Mouse (Mus musculus): ENCODE measurements at regions not wholly inside any gene's neighbourhood (a gene's known extent, or its start where the extent isn't known, plus 50 kb on each side); places are given as distances from the start of the nearest gene placed in this dataset.
A peak's percentile ranks its signal among the peaks of the same experiment; 100 is the strongest.

GRCm38 (mm10) chr17:51546999-51547398 is 286.1 kb downstream of the Satb1 start:
- H3K27me3 ChIP-seq (replicated peaks; ENCODE audit: control insufficient read depth, insufficient read depth, low read length) = no peaks in the 10 kb centered on the region
- WGBS = 63% methylated on average over 3 of the region's 3 CpGs
- no peak for ATAC-seq
- H3K36me3 ChIP-seq (ENCODE audit: control insufficient read depth, insufficient read depth, low read length) = no peaks in the 10 kb centered on the region
- H3K9ac ChIP-seq (ENCODE audit: low read depth, low read length) = no peak overlapping the region
- H3K4me2 ChIP-seq (ENCODE audit: low read length) = no peak overlapping the region
- no peaks in the 10 kb centered on the region for H3K4me1 ChIP-seq (ENCODE audit: control insufficient read depth, insufficient read depth, low read depth, low read length)
- H3K9me3 ChIP-seq (ENCODE audit: control insufficient read depth, low read length) = no peaks in the 10 kb centered on the region
- H3K4me3 ChIP-seq (ENCODE audit: low read length) = no peak overlapping the region
- no peak overlapping the region for H3K27ac ChIP-seq (ENCODE audit: low read depth, low read length)

GRCm38 (mm10) chr17:51542544-51542943 is 290.5 kb downstream of the Satb1 start:
- Histone ChIP-seq H3K4me1 (ENCODE audit: control insufficient read depth, insufficient read depth, low read depth, low read length) (no peaks in the 10 kb centered on the region), H3K9ac (ENCODE audit: low read depth, low read length) (no peak overlapping the region), H3K9me3 (ENCODE audit: control insufficient read depth, low read length) (no peaks in the 10 kb centered on the region), H3K4me3 (ENCODE audit: low read length) (no peak overlapping the region), H3K27ac (ENCODE audit: low read depth, low read length) (no peak overlapping the region), H3K4me2 (ENCODE audit: low read length) (no peak overlapping the region), H3K27me3 (replicated peaks; ENCODE audit: control insufficient read depth, insufficient read depth, low read length) (no peaks in the 10 kb centered on the region), H3K36me3 (ENCODE audit: control insufficient read depth, insufficient read depth, low read length) (no peaks in the 10 kb centered on the region)
- ATAC-seq = no peak
- WGBS = 85% methylated on average over 2 of the region's 2 CpGs

GRCm38 (mm10) chr17:51534678-51535077 is 298.4 kb downstream of the Satb1 start:
- Histone ChIP-seq H3K4me2 (ENCODE audit: low read length) (peak overlapping the region; percentile 67), H3K36me3 (ENCODE audit: control insufficient read depth, insufficient read depth, low read length) (no peaks in the 10 kb centered on the region), H3K4me3 (ENCODE audit: low read length) (peak overlapping the region; percentile 38), H3K27ac (ENCODE audit: low read depth, low read length) (no peak overlapping the region), H3K9ac (ENCODE audit: low read depth, low read length) (no peak overlapping the region; the same call in 1 of the 2 replicates), H3K4me1 (ENCODE audit: control insufficient read depth, insufficient read depth, low read depth, low read length) (peaks cover 2% of the 10 kb centered on the region), H3K27me3 (replicated peaks; ENCODE audit: control insufficient read depth, insufficient read depth, low read length) (no peaks in the 10 kb centered on the region), H3K9me3 (ENCODE audit: control insufficient read depth, low read length) (no peaks in the 10 kb centered on the region)
- peak; percentile 78; the same call in 1 of the 2 replicates for ATAC-seq
- WGBS = 24% methylated on average over 10 of the region's 10 CpGs

- WGBS = 15% methylated on average over 14 of the region's 14 CpGs
- H3K9ac ChIP-seq (ENCODE audit: low read depth, low read length) = peak overlapping the region; percentile 52; the same call in 1 of the 2 replicates
- H3K9me3 ChIP-seq (ENCODE audit: control insufficient read depth, low read length) = no peaks in the 10 kb centered on the region
- H3K27me3 ChIP-seq (replicated peaks; ENCODE audit: control insufficient read depth, insufficient read depth, low read length) = no peaks in the 10 kb centered on the region
- peak overlapping the region; percentile 38 for H3K4me3 ChIP-seq (ENCODE audit: low read length)
- peak overlapping the region; percentile 67 for H3K4me2 ChIP-seq (ENCODE audit: low read length)
- H3K36me3 ChIP-seq (ENCODE audit: control insufficient read depth, insufficient read depth, low read length) = no peaks in the 10 kb centered on the region
- H3K4me1 ChIP-seq (ENCODE audit: control insufficient read depth, insufficient read depth, low read depth, low read length) = peaks cover 2% of the 10 kb centered on the region
- ATAC-seq = peak; percentile 67
- H3K27ac ChIP-seq (ENCODE audit: low read depth, low read length) = peak overlapping the region; percentile 61; the same call in 1 of the 2 replicates
Observed at GRCm38 (mm10) chr17:51534270-51534669, 298.8 kb downstream of the Satb1 start.

- H3K4me1 ChIP-seq (ENCODE audit: control insufficient read depth, insufficient read depth, low read depth, low read length) = no peaks in the 10 kb centered on the region
- no peaks in the 10 kb centered on the region for H3K27me3 ChIP-seq (replicated peaks; ENCODE audit: control insufficient read depth, insufficient read depth, low read length)
- no peaks in the 10 kb centered on the region for H3K36me3 ChIP-seq (ENCODE audit: control insufficient read depth, insufficient read depth, low read length)
- no peak for ATAC-seq
- no peak overlapping the region for H3K4me2 ChIP-seq (ENCODE audit: low read length)
- no peak overlapping the region for H3K27ac ChIP-seq (ENCODE audit: low read depth, low read length)
- H3K4me3 ChIP-seq (ENCODE audit: low read length) = no peak overlapping the region
- WGBS = 88% methylated on average over 3 of the region's 3 CpGs
- H3K9ac ChIP-seq (ENCODE audit: low read depth, low read length) = no peak overlapping the region
- H3K9me3 ChIP-seq (ENCODE audit: control insufficient read depth, low read length) = no peaks in the 10 kb centered on the region
Observed at GRCm38 (mm10) chr17:51528161-51528560, 304.9 kb downstream of the Satb1 start.

GRCm38 (mm10) chr17:51526881-51527280 is 306.2 kb downstream of the Satb1 start:
- no peak overlapping the region for H3K4me2 ChIP-seq (ENCODE audit: low read length)
- H3K9ac ChIP-seq (ENCODE audit: low read depth, low read length) = no peak overlapping the region
- H3K27me3 ChIP-seq (replicated peaks; ENCODE audit: control insufficient read depth, insufficient read depth, low read length) = no peaks in the 10 kb centered on the region
- no peak overlapping the region for H3K27ac ChIP-seq (ENCODE audit: low read depth, low read length)
- 58% methylated on average over 7 of the region's 7 CpGs for WGBS
- H3K36me3 ChIP-seq (ENCODE audit: control insufficient read depth, insufficient read depth, low read length) = no peaks in the 10 kb centered on the region
- no peaks in the 10 kb centered on the region for H3K4me1 ChIP-seq (ENCODE audit: control insufficient read depth, insufficient read depth, low read depth, low read length)
- no peak for ATAC-seq
- no peak overlapping the region for H3K4me3 ChIP-seq (ENCODE audit: low read length)
- no peaks in the 10 kb centered on the region for H3K9me3 ChIP-seq (ENCODE audit: control insufficient read depth, low read length)

- 25% methylated on average over 5 of the region's 5 CpGs for WGBS
- Histone ChIP-seq H3K9me3 (ENCODE audit: control insufficient read depth, low read length) (no peaks in the 10 kb centered on the region), H3K9ac (ENCODE audit: low read depth, low read length) (no peak overlapping the region), H3K36me3 (ENCODE audit: control insufficient read depth, insufficient read depth, low read length) (no peaks in the 10 kb centered on the region), H3K27me3 (replicated peaks; ENCODE audit: control insufficient read depth, insufficient read depth, low read length) (no peaks in the 10 kb centered on the region), H3K27ac (ENCODE audit: low read depth, low read length) (no peak overlapping the region), H3K4me1 (ENCODE audit: control insufficient read depth, insufficient read depth, low read depth, low read length) (no peaks in the 10 kb centered on the region), H3K4me3 (ENCODE audit: low read length) (no peak overlapping the region), H3K4me2 (ENCODE audit: low read length) (no peak overlapping the region)
- no peak for ATAC-seq
Observed at GRCm38 (mm10) chr17:51526464-51526863, 306.6 kb downstream of the Satb1 start.

- ATAC-seq = no peak; the same call in 1 of the 2 replicates
- H3K9me3 ChIP-seq (ENCODE audit: control insufficient read depth, low read length) = no peaks in the 10 kb centered on the region
- no peaks in the 10 kb centered on the region for H3K4me1 ChIP-seq (ENCODE audit: control insufficient read depth, insufficient read depth, low read depth, low read length)
- H3K27ac ChIP-seq (ENCODE audit: low read depth, low read length) = no peak overlapping the region
- no peaks in the 10 kb centered on the region for H3K27me3 ChIP-seq (replicated peaks; ENCODE audit: control insufficient read depth, insufficient read depth, low read length)
- WGBS = 43% methylated on average over 4 of the region's 4 CpGs
- H3K9ac ChIP-seq (ENCODE audit: low read depth, low read length) = no peak overlapping the region
- no peaks in the 10 kb centered on the region for H3K36me3 ChIP-seq (ENCODE audit: control insufficient read depth, insufficient read depth, low read length)
- no peak overlapping the region for H3K4me2 ChIP-seq (ENCODE audit: low read length)
- no peak overlapping the region for H3K4me3 ChIP-seq (ENCODE audit: low read length)
Observed at GRCm38 (mm10) chr17:51526021-51526420, 307.1 kb downstream of the Satb1 start.

- Histone ChIP-seq H3K9ac (ENCODE audit: low read depth, low read length) (no peak overlapping the region), H3K4me2 (ENCODE audit: low read length) (no peak overlapping the region), H3K36me3 (ENCODE audit: control insufficient read depth, insufficient read depth, low read length) (no peaks in the 10 kb centered on the region), H3K4me1 (ENCODE audit: control insufficient read depth, insufficient read depth, low read depth, low read length) (no peaks in the 10 kb centered on the region), H3K27me3 (replicated peaks; ENCODE audit: control insufficient read depth, insufficient read depth, low read length) (no peaks in the 10 kb centered on the region), H3K9me3 (ENCODE audit: control insufficient read depth, low read length) (no peaks in the 10 kb centered on the region), H3K4me3 (ENCODE audit: low read length) (no peak overlapping the region), H3K27ac (ENCODE audit: low read depth, low read length) (no peak overlapping the region)
- no peak for ATAC-seq
- WGBS = 33% methylated on average over 2 of the region's 2 CpGs
Observed at GRCm38 (mm10) chr17:51525219-51525618, 307.9 kb downstream of the Satb1 start.

- Histone ChIP-seq H3K9me3 (ENCODE audit: control insufficient read depth, low read length) (no peaks in the 10 kb centered on the region), H3K4me2 (ENCODE audit: low read length) (no peak overlapping the region), H3K4me3 (ENCODE audit: low read length) (no peak overlapping the region), H3K4me1 (ENCODE audit: control insufficient read depth, insufficient read depth, low read depth, low read length) (no peaks in the 10 kb centered on the region), H3K27ac (ENCODE audit: low read depth, low read length) (no peak overlapping the region), H3K9ac (ENCODE audit: low read depth, low read length) (no peak overlapping the region), H3K36me3 (ENCODE audit: control insufficient read depth, insufficient read depth, low read length) (no peaks in the 10 kb centered on the region), H3K27me3 (replicated peaks; ENCODE audit: control insufficient read depth, insufficient read depth, low read length) (no peaks in the 10 kb centered on the region)
- 80% methylated on average over 2 of the region's 2 CpGs for WGBS
- no peak for ATAC-seq
Observed at GRCm38 (mm10) chr17:51511917-51512316, 321.2 kb downstream of the Satb1 start.

All from hindbrain, embryonic 16.5 days (tissue).